Mouse (Mus musculus): ENCODE measurements at regions not wholly inside any gene's neighbourhood (a gene's known extent, or its start where the extent isn't known, plus 50 kb on each side); places are given as distances from the start of the nearest gene placed in this dataset.

GRCm38 (mm10) chr6:81660478-81661395 is 262.7 kb upstream of the Gcfc2 start:
- Histone ChIP-seq H3K27me3 (no peaks in the 10 kb centered on the region), H3K9me3 (no peaks in the 10 kb centered on the region), H3K4me2 (no peak overlapping the region), H3K27ac (no peak overlapping the region), H3K4me3 (no peak overlapping the region), H3K9ac (no peak overlapping the region), H3K36me3 (no peaks in the 10 kb centered on the region), H3K4me1 (no peaks in the 10 kb centered on the region)
- 55% methylated on average over 17 of the region's 17 CpGs for WGBS
- no peak for ATAC-seq (ENCODE audit: insufficient number of reproducible peaks, insufficient read depth, low FRiP score, low TSS enrichment, low read depth)

- 58% methylated on average over 1 of the region's 1 CpGs for WGBS
- H3K4me2 ChIP-seq, result no peak overlapping the region
- H3K9ac ChIP-seq, result no peak overlapping the region
These were observed 254.5 kb upstream of the Gcfc2 start for GRCm38 (mm10) chr6:81668944-81669343.

GRCm38 (mm10) chr6:81673316-81673715 is 250.2 kb upstream of the Gcfc2 start:
- no peak for ATAC-seq (ENCODE audit: insufficient number of reproducible peaks, insufficient read depth, low FRiP score, low TSS enrichment, low read depth)
- 82% methylated on average over 2 of the region's 2 CpGs for WGBS
- Histone ChIP-seq H3K27me3 (no peaks in the 10 kb centered on the region), H3K9ac (no peak overlapping the region), H3K4me2 (no peak overlapping the region), H3K36me3 (no peaks in the 10 kb centered on the region), H3K9me3 (no peaks in the 10 kb centered on the region), H3K4me1 (no peaks in the 10 kb centered on the region), H3K4me3 (no peak overlapping the region), H3K27ac (no peak overlapping the region)

More at GRCm38 (mm10) chr6:81668944-81669343, 254.5 kb upstream of the Gcfc2 start:
- Histone ChIP-seq H3K27me3 (no peaks in the 10 kb centered on the region), H3K9me3 (no peaks in the 10 kb centered on the region), H3K4me3 (no peak overlapping the region), H3K27ac (no peak overlapping the region), H3K4me1 (no peaks in the 10 kb centered on the region), H3K36me3 (no peaks in the 10 kb centered on the region)
- ATAC-seq (ENCODE audit: insufficient number of reproducible peaks, insufficient read depth, low FRiP score, low TSS enrichment, low read depth), result no peak

GRCm38 (mm10) chr6:81697284-81697683 is 226.2 kb upstream of the Gcfc2 start:
- Histone ChIP-seq H3K4me1 (no peaks in the 10 kb centered on the region), H3K27ac (no peak overlapping the region), H3K36me3 (no peaks in the 10 kb centered on the region), H3K27me3 (no peaks in the 10 kb centered on the region), H3K4me2 (no peak overlapping the region), H3K4me3 (no peak overlapping the region), H3K9ac (no peak overlapping the region), H3K9me3 (no peaks in the 10 kb centered on the region)
- ATAC-seq (ENCODE audit: insufficient number of reproducible peaks, insufficient read depth, low FRiP score, low TSS enrichment, low read depth), result no peak
- 88% methylated on average over 7 of the region's 7 CpGs for WGBS

- H3K4me2 ChIP-seq, result no peak overlapping the region
- no peak overlapping the region for H3K4me3 ChIP-seq
- H3K9ac ChIP-seq, result no peak overlapping the region
- H3K36me3 ChIP-seq, result no peaks in the 10 kb centered on the region
- no peak for ATAC-seq (ENCODE audit: insufficient number of reproducible peaks, insufficient read depth, low FRiP score, low TSS enrichment, low read depth)
- no peaks in the 10 kb centered on the region for H3K4me1 ChIP-seq
- H3K27me3 ChIP-seq, result no peaks in the 10 kb centered on the region
- H3K27ac ChIP-seq, result no peak overlapping the region
- H3K9me3 ChIP-seq, result no peaks in the 10 kb centered on the region
- WGBS, result 86% methylated on average over 3 of the region's 3 CpGs
These were observed 225.3 kb upstream of the Gcfc2 start for GRCm38 (mm10) chr6:81698173-81698572.

GRCm38 (mm10) chr6:81714867-81715266 is 208.6 kb upstream of the Gcfc2 start:
- Histone ChIP-seq H3K9ac (no peak overlapping the region), H3K4me2 (no peak overlapping the region), H3K36me3 (no peaks in the 10 kb centered on the region), H3K4me1 (no peaks in the 10 kb centered on the region), H3K27ac (no peak overlapping the region), H3K4me3 (no peak overlapping the region), H3K9me3 (no peaks in the 10 kb centered on the region), H3K27me3 (no peaks in the 10 kb centered on the region)
- no peak for ATAC-seq (ENCODE audit: insufficient number of reproducible peaks, insufficient read depth, low FRiP score, low TSS enrichment, low read depth)
- WGBS, result 44% methylated on average over 3 of the region's 3 CpGs

- ATAC-seq (ENCODE audit: insufficient number of reproducible peaks, insufficient read depth, low FRiP score, low TSS enrichment, low read depth), result no peak
- no peaks in the 10 kb centered on the region for H3K36me3 ChIP-seq
- H3K27ac ChIP-seq, result no peak overlapping the region
- no peak overlapping the region for H3K9ac ChIP-seq
- 63% methylated on average over 5 of the region's 5 CpGs for WGBS
- no peaks in the 10 kb centered on the region for H3K4me1 ChIP-seq
- H3K4me3 ChIP-seq, result no peak overlapping the region
- no peaks in the 10 kb centered on the region for H3K9me3 ChIP-seq
- H3K4me2 ChIP-seq, result no peak overlapping the region
- no peaks in the 10 kb centered on the region for H3K27me3 ChIP-seq
These were observed 207.1 kb upstream of the Gcfc2 start for GRCm38 (mm10) chr6:81716371-81716770.

- WGBS, result 88% methylated on average over 4 of the region's 4 CpGs
- no peak overlapping the region for H3K4me2 ChIP-seq
- H3K9ac ChIP-seq, result no peak overlapping the region
- no peaks in the 10 kb centered on the region for H3K36me3 ChIP-seq
- no peaks in the 10 kb centered on the region for H3K9me3 ChIP-seq
- H3K4me3 ChIP-seq, result no peak overlapping the region
- no peak overlapping the region for H3K27ac ChIP-seq
- H3K27me3 ChIP-seq, result no peaks in the 10 kb centered on the region
- ATAC-seq (ENCODE audit: insufficient number of reproducible peaks, insufficient read depth, low FRiP score, low TSS enrichment, low read depth), result no peak
- no peaks in the 10 kb centered on the region for H3K4me1 ChIP-seq
These were observed 198.6 kb upstream of the Gcfc2 start for GRCm38 (mm10) chr6:81724601-81725545.

- H3K27ac ChIP-seq, result no peak overlapping the region
- no peaks in the 10 kb centered on the region for H3K36me3 ChIP-seq
- no peaks in the 10 kb centered on the region for H3K9me3 ChIP-seq
- H3K4me2 ChIP-seq, result no peak overlapping the region
- no peak overlapping the region for H3K4me3 ChIP-seq
- no peaks in the 10 kb centered on the region for H3K27me3 ChIP-seq
- 51% methylated on average over 5 of the region's 5 CpGs for WGBS
- ATAC-seq (ENCODE audit: insufficient number of reproducible peaks, insufficient read depth, low FRiP score, low TSS enrichment, low read depth), result no peak
- no peaks in the 10 kb centered on the region for H3K4me1 ChIP-seq
- H3K9ac ChIP-seq, result no peak overlapping the region
These were observed 191.8 kb upstream of the Gcfc2 start for GRCm38 (mm10) chr6:81731631-81732030.

- no peaks in the 10 kb centered on the region for H3K4me1 ChIP-seq
- 64% methylated on average over 3 of the region's 3 CpGs for WGBS
- H3K9ac ChIP-seq, result no peak overlapping the region
- H3K27me3 ChIP-seq, result no peaks in the 10 kb centered on the region
- H3K4me2 ChIP-seq, result no peak overlapping the region
- H3K9me3 ChIP-seq, result no peaks in the 10 kb centered on the region
- ATAC-seq (ENCODE audit: insufficient number of reproducible peaks, insufficient read depth, low FRiP score, low TSS enrichment, low read depth), result no peak
- H3K36me3 ChIP-seq, result no peaks in the 10 kb centered on the region
- H3K4me3 ChIP-seq, result no peak overlapping the region
- no peak overlapping the region for H3K27ac ChIP-seq
These were observed 189.9 kb upstream of the Gcfc2 start for GRCm38 (mm10) chr6:81733527-81733926.

GRCm38 (mm10) chr6:81738466-81738865 is 185.0 kb upstream of the Gcfc2 start:
- H3K4me1 ChIP-seq, result no peaks in the 10 kb centered on the region
- no peaks in the 10 kb centered on the region for H3K9me3 ChIP-seq
- no peak for ATAC-seq (ENCODE audit: insufficient number of reproducible peaks, insufficient read depth, low FRiP score, low TSS enrichment, low read depth)
- no peak overlapping the region for H3K9ac ChIP-seq
- H3K4me3 ChIP-seq, result no peak overlapping the region
- H3K36me3 ChIP-seq, result no peaks in the 10 kb centered on the region
- no peak overlapping the region for H3K4me2 ChIP-seq
- no peaks in the 10 kb centered on the region for H3K27me3 ChIP-seq
- WGBS, result 87% methylated on average over 5 of the region's 5 CpGs
- no peak overlapping the region for H3K27ac ChIP-seq
